ENCODE assay signal across 9 mouse cellular contexts in genomic region chr3:52676886-52677670, GRCm38 (mm10).
DNase-seq lines count a peak whose midpoint lies in the region; ATAC-seq lines count a peak whose summit lies in the region.
"Had no signal": no experiment of that assay in that cellular context is flagged by ENCODE, and none has a peak within 500 bp of the region (broad histone marks: within the 10 kb centered on the region; RNA-seq: fewer than 3 reads in every experiment).

No protein-coding gene starts in this region.

- no peak overlapping the region for H3K27ac ChIP-seq in liver, embryonic 12.5 days

- 70% methylated on average over 14 of the region's 14 CpGs for WGBS in liver, embryonic 12.5 days (ENCODE audit: insufficient replicate concordance)

- no peaks in the 10 kb centered on the region for H3K4me1 ChIP-seq in liver, embryonic 12.5 days

- peak; percentile 32 to 36 for DNase-seq in kidney, postnatal 36 days
- no peak for DNase-seq in kidney, postnatal 10 days
- DNase-seq in CD4-positive, CD25-positive, alpha-beta regulatory T cell, adult 2 months (ENCODE audit: low read depth, low spot score): peak; percentile 75
- peak; percentile 75 for DNase-seq in adipocyte (ENCODE audit: low spot score)
- DNase-seq in lung, postnatal 25 days (ENCODE audit: low spot score): peak; percentile 60
- no peak for DNase-seq in urinary bladder, adult 18-20 months (ENCODE audit: low spot score in 2 of 2)
- DNase-seq in cerebellum, adult 18-20 months: no peak
- DNase-seq: forebrain, postnatal 0 days had no signal

- no peaks in the 10 kb centered on the region for H3K36me3 ChIP-seq in liver, embryonic 12.5 days

- H3K27me3 ChIP-seq in liver, embryonic 12.5 days (replicated peaks): no peaks in the 10 kb centered on the region

- no peak for ATAC-seq in liver, embryonic 12.5 days
- ATAC-seq: forebrain, postnatal 0 days had no signal

- H3K4me3 ChIP-seq in liver, embryonic 12.5 days: no peak overlapping the region

- no peaks in the 10 kb centered on the region for H3K9me3 ChIP-seq in liver, embryonic 12.5 days (replicated peaks)

- H3K4me2 ChIP-seq in liver, embryonic 12.5 days: no peak overlapping the region

- H3K9ac ChIP-seq in liver, embryonic 12.5 days: no peak overlapping the region
- H3K9ac ChIP-seq: forebrain, postnatal 0 days had no signal

Comparison
In these comparisons a context has a peak if more than half of its experiments do, and no peak if none do; other contexts are left out.
1. DNase-seq: peak in kidney, postnatal 36 days (2 of 2), CD4-positive, CD25-positive, alpha-beta regulatory T cell, adult 2 months (single experiment), adipocyte (single experiment) and lung, postnatal 25 days (single experiment); none in kidney, postnatal 10 days (single experiment), urinary bladder, adult 18-20 months (0 of 2) and cerebellum, adult 18-20 months (0 of 2).